Mouse (Mus musculus): Measurements from ENCODE around the gene Hrasls5.

Gene Hrasls5

GRCm38 (mm10) chr19:7606801-7607689, 5.3 kb upstream of the Hrasls5 start, which contains the start of gene Lgals12:
Gene Lgals12, minus strand, starts transcription at chr19:7607193.
- in situ Hi-C loops (cut with MboI): no loop called here

GRCm38 (mm10) chr19:7607690-7608201, 4.6 kb upstream of the Hrasls5 start:
- in situ Hi-C loops (cut with MboI): no loop called here

GRCm38 (mm10) chr19:7613151-7613550, 810 bp downstream of the Hrasls5 start:
- in situ Hi-C loops (cut with MboI): no loop called here

GRCm38 (mm10) chr19:7616231-7616930, 4.0 kb downstream of the Hrasls5 start:
- in situ Hi-C loops (cut with MboI): no loop called here

- in situ Hi-C loops (cut with MboI): no loop called here
Observed at GRCm38 (mm10) chr19:7617085-7617484, 4.7 kb downstream of the Hrasls5 start.

- in situ Hi-C loops (cut with MboI): no loop called here
Observed at GRCm38 (mm10) chr19:7617696-7618095, 5.4 kb downstream of the Hrasls5 start.

- in situ Hi-C loops (cut with MboI): no loop called here
Observed at GRCm38 (mm10) chr19:7633021-7633420, 20.7 kb downstream of the Hrasls5 start.

- in situ Hi-C loops (cut with MboI): no loop called here
Observed at GRCm38 (mm10) chr19:7633786-7634185, 21.4 kb downstream of the Hrasls5 start.

GRCm38 (mm10) chr19:7648913-7649666, 36.7 kb downstream of the Hrasls5 start:
- in situ Hi-C loops (cut with MboI): no loop called here

GRCm38 (mm10) chr19:7672033-7672432, 59.7 kb downstream of the Hrasls5 start:
- in situ Hi-C loops (cut with MboI): no loop called here

GRCm38 (mm10) chr19:7687988-7688387, 75.6 kb downstream of the Hrasls5 start:
- in situ Hi-C loops (cut with MboI): no loop called here
